Mouse (Mus musculus): ENCODE data around the gene Bud13.
"Not testable (repeated sequence)": the region's sequence is repeated elsewhere in the genome, so short reads cannot be mapped to it uniquely, and the experiment has no call there.

The Bud13 gene

DNA sequence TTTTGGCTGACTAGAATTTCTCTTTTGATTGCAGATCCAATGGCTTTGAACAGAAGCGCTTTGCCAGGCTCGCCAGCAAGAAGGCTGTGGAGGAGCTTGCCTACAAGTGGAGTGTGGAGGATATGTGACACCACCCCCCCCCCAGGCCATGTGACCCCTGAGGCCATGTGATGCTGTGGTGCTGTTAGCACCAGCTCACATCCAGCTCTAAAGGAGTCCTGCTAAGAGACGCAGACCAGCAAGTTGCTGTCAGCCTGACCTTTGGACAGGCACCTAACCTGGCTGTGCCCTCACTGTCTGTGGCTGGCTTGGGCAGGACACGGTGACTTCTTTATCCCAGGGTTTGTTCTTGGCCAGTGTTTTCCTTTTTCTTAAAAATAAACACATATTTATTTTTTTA, 15.6 kb downstream of the Bud13 start:
- in situ Hi-C loops (cut with MseI, MboI): no loop called here

- in situ Hi-C loops (cut with MseI, MboI): no loop called here
Measured at GRCm38 (mm10) chr9:46302142-46302541, 19.3 kb downstream of the Bud13 start.

- in situ Hi-C loops (cut with MseI, MboI): no loop called here
Measured at GRCm38 (mm10) chr9:46309121-46309520, 26.3 kb downstream of the Bud13 start.

DNA sequence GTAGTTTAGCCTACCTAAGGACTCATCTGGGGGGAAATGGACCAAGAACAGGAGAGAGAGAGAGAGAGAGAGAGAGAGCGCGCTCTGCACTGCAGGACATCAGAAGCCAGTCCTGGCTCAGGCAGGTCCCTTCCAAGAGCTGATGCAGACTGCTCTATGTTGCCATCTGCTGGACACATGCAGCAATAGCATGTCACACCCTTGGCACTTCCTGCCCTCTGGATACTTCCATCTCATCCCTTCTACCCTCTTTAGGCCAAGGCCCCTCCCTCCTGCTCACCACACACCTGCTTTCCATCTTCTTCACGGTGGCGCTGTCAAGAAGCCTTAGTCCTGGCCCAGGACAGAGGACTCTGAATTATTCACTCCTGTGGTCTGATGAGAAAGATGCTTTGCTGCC, 31.7 kb downstream of the Bud13 start:
- in situ Hi-C loops (cut with MseI, MboI): no loop called here

- in situ Hi-C loops (cut with MseI, MboI): no loop called here
Measured at GRCm38 (mm10) chr9:46314921-46315320, 32.1 kb downstream of the Bud13 start.

- in situ Hi-C loops (cut with MseI, MboI): no loop called here
Measured at GRCm38 (mm10) chr9:46315807-46316365, 33.1 kb downstream of the Bud13 start.

DNA sequence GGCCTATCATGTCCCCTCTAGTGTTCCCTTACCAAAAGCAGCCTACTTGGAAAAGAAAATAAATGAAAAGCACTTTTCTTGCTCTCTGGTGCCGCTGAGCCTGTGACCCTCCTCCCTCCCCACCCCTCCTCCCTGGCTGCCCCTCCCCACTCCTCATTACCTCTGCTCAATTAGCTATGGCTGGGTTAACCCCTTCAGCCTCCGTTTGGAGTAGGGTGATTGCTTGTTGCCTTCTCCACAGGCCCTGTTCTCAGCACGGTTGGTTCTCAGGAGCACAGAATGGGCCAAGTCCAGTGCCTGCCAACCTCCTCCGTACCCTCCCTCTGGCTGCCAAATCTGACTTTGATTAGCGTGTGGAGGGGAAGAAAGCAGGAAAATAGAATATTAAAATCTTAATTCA, 33.6 kb downstream of the Bud13 start:
- in situ Hi-C loops (cut with MseI, MboI): no loop called here

DNA sequence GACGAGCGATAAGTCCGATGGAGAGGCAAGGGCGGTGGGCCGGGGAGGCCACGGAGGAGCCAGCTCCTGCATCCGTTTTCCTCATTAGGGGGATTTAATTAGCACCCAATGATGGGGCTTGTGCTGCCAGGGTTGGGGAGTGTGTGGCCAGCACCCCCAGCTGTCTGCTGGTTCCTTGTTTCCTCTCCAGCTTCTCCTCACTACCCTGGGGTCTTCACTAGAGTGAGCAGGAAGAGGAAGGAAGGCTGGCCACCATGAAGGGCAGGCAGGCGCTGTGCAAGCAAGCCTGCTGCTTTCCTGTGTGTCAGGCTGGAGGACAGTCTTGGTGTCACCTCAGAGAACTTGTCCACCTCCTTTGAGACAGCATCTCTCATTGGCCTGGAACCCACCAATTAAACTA, 34.1 kb downstream of the Bud13 start:
- in situ Hi-C loops (cut with MseI, MboI): no loop called here

DNA sequence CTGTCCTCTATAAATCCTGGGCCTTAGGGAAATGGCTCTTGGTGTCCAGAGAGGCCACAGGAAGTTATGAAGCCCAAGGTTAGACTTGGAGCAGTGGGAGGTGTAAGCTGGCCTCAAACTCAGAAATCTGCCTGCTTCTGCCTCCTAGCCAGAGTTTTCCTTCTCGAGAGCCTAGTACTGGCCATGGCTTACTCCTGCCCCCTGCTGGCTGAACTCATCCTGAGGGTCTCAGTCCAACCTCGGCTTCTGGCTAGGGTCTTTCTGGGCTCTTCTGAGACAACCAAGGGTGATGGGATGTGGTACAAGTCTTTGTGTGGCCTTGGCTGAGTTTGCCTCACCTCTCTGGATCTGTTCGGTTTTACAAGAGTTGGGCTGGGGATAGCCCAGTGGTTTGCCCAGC, 35.1 kb downstream of the Bud13 start:
- in situ Hi-C loops (cut with MseI, MboI): no loop called here

GRCm38 (mm10) chr9:46319886-46320285, 37.1 kb downstream of the Bud13 start, which contains the start of gene 4931429L15Rik:
TSS of gene 4931429L15Rik (minus strand) at chr9:46319986.
- in situ Hi-C loops (cut with MseI, MboI): not testable (repeated sequence)

GRCm38 (mm10) chr9:46320461-46320860, 37.7 kb downstream of the Bud13 start:
- in situ Hi-C loops (cut with MseI, MboI): no loop called here

DNA sequence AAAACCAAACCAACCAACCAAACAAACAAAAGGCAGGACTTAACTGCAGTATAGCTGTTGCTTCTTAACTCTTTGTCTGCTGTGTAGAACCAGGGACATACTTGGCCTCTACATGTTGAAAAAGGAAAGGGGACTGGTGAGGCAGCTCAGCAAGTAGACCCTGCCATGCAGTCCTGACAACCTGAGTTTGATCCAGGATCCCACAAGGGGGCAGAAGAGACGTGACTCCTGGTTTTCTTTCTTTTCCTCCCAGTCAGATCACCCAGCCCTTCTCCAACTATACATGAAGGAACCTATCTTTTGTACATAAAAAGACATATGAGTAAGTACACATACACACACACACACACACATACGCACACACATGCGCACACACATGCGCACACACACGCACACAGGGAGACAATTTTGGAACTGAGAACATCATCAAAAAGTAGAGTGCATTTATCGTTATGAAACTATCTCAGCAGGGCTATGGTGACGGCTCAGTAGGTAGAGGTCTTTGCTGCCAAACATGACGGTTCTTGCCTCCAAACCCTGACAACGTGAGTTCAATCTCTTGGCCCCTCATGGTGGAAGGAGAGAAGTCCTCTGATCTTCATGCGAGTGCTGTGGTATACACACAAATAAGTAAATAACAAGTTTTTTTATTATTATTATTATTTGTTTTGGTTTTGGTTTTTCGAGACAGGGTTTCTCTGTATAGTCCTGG, 44.0 kb downstream of the Bud13 start:
- in situ Hi-C loops (cut with MseI, MboI): no loop called here

- in situ Hi-C loops (cut with MseI, MboI): no loop called here
Measured at GRCm38 (mm10) chr9:46327706-46328571, 45.1 kb downstream of the Bud13 start.

DNA sequence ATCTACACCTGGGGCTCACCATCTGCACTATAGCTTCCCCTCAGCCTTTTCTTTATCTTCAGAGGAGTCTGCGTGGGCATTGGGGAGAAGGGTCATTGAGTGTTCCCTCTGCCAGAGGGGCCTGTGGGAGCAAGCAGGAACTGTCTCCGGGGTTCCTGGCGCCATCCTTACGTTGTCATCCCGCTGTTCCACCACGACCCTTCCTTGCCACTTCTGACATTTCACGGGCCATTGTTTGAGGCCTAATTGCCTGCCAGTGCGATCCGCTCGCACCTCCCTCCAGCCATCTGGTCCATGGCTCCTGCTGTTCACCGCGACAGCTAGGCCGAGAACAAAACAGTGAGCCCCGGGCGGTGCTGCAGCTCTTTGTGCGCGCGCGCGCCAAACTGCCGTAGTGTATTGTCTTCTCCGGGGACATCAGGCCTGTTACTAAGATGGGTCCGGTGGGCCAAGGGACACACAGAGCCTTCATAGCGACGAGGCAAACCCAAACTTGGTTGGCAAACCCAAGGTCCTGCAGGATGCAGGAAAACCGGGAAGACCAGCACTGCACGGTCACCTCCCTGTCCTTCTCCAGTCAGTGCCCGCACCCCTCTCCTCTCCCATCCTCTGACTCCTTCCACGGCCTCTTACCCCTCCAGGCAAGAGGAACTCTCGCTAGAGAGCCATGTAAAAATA, 45.9 kb downstream of the Bud13 start:
- in situ Hi-C loops (cut with MseI, MboI): no loop called here

DNA sequence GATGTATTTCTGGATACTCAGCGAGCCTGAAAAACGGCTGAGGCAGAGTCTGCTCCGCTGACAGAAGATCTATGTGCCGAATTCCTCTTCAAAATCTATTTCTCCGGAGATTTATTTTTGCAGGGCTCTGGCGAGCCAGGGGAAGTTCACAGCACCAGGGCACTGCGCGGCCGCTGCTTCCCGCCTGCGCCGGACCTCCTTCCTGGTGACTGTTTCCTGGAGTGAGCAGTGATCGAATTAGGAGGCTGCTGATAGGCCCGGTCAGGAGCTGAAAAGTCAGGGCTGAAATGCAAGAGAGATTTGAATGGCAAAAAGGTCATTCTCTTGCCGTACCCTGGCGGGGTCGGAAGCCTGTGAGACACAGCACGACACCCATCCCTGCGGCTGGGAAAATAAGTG, 46.4 kb downstream of the Bud13 start:
- in situ Hi-C loops (cut with MseI, MboI): no loop called here

GRCm38 (mm10) chr9:46329801-46330585, 47.2 kb downstream of the Bud13 start:
- in situ Hi-C loops (cut with MseI, MboI): no loop called here

- in situ Hi-C loops (cut with MseI, MboI): no loop called here
Measured at GRCm38 (mm10) chr9:46330586-46330895, 47.7 kb downstream of the Bud13 start.

DNA sequence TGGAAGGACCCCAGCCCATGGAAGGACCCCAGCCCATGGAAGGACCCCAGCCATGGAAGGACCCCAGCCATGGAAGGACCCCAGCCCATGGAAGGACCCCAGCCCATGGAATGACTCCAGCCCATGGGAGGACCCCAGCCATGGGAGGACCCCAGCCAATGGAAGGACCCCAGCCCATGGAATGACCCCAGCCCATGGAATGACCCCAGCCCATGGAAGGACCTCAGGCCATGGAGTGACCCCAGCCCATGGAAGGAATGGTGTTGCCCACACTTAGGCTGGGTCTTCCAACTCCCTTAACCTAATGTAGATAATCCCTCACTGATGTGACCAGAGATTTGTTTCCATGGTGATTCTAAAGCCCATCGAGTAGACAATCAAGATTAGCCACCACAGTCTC, 48.5 kb downstream of the Bud13 start:
- in situ Hi-C loops (cut with MseI, MboI): no loop called here

DNA sequence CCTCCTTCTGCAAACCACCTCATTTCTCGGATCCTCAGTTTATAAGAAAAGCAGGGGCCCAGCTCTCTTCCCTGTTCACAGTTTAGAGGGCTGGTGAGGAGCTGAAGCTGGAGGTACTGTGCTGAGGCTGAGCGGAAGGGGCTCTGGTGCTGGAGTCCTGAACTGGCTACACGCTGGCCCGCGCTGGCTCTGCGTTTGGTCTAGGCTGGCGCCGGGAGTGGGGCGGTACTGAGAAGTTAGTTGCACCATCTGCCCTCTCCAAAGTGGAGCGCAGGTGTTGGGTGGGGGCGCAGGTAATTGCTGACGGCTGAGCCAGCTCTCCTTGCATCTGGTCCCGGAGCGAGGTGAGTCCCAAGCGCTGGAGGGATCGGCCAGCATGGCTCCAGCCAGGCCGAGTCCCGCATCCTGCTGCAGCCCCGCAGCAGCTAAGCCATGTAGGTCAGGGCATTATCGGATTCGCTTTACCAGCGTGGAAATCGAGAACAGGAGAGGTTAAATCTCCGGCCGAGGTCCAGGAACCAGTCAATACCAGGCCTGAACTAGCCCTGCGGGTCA, 51.7 kb downstream of the Bud13 start:
- in situ Hi-C loops (cut with MseI, MboI): no loop called here

DNA sequence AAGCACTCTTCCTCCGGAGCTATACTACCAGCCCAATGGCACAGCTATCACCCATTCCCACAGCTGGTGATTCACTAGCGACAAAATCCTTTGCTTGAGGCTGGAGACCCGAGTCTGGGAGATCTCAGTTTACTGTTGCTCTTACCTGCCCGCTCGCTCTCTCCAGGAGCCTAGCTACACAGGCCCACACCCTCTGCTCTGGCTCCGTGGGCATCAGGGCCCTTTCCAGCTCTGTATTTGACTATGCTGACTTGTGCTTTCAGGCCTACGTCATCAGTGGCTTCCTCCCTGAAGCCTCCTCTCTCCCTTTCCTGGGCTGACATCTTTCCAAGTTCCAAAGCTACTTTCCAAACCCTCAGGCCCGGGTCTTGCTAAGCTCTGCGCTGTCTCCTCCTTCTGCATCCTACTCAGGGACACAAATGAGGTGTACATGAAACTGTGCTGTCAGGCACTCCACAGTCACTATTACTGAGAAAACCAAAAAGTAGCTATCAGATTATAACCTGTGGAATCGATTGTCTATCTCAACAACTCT, 52.7 kb downstream of the Bud13 start:
- in situ Hi-C loops (cut with MseI, MboI): no loop called here

- in situ Hi-C loops (cut with MseI, MboI): not testable (repeated sequence)
Measured at GRCm38 (mm10) chr9:46336294-46336693, 53.5 kb downstream of the Bud13 start.

Data from mouse trophoblast stem cell (cell line).